Mouse (Mus musculus) ovary, adult 2 months (tissue): Measurements from ENCODE around the gene Elavl2. TPM values are rescaled to one million over a fixed set of nuclear protein-coding genes. Genes with fewer than 3 reads are reported as not detected.

Experiments
- polyA plus RNA-seq: library from polyadenylated mRNA; depleted of rRNA; stranded (reverse); fragments of >200 nt; gene quantifications from 2 replicates; pipeline ENCODE4 v1.2.3, GENCODE M21; 2012; rRNA removed

Gene Elavl2
- polyA plus RNA-seq, result 0.83 and 2.5 TPM in 2 replicates

DNA sequence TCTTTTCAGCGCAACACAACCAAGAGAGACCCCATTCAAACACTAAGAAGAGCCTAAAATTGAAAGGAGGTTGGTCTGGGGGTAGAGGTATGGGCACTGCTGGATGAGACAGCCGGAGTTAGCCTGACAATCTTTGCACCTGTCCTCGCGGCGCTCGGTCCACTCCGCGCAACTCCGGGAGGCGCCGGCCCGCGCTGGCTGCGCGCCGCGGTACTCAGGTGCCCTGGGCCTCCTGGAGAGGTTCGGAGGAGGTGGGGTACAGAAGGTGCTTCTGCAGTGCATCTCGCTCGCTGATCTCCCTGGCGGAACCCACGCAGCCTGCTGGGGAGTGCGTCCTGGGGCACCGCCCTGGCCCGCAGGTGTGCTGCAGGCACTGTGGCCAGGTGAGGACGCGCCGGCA is at the start of gene Elavl2:
Gene Elavl2, minus strand, starts transcription at position 363 of the 400 bp plus-strand sequence.

